Mouse (Mus musculus) hindbrain, embryonic 16.5 days (tissue): ENCODE results near the gene Dnajb12. TPM values are rescaled to one million over a fixed set of nuclear protein-coding genes. Genes with fewer than 3 reads are reported as not detected.

Source experiments
- ATAC-seq: fragments of 200-750 bp; cut with Nextera tagmentation; 2 replicates; pipeline ENCODE4 v1.8.0; 2017; ENCODE audit warnings: moderate TSS enrichment, moderate library complexity
- H3K27ac ChIP-seq: fragments of 300-500 bp; sonication (generic); 2 replicates; pipeline ENCODE4 v1.5.1; 2014; ENCODE audit warnings: low read depth, mild to moderate bottlenecking, control low read depth, low read length, moderate library complexity
- H3K27me3 ChIP-seq: fragments of 300-500 bp; sonication (generic); replicated peaks from 2 replicates; pipeline ENCODE4 v1.6.1; 2014; ENCODE audit warnings: low read length; ENCODE audit not compliant: control insufficient read depth, insufficient read depth
- H3K36me3 ChIP-seq: fragments of 300-500 bp; sonication (generic); 2 replicates; pipeline ENCODE4 v1.6.1; 2014; ENCODE audit warnings: mild to moderate bottlenecking, low read length, moderate library complexity, mixed read lengths; ENCODE audit not compliant: control insufficient read depth, insufficient read depth
- H3K4me1 ChIP-seq: fragments of 300-500 bp; sonication (generic); 2 replicates; pipeline ENCODE4 v1.6.1; 2014; ENCODE audit warnings: low read depth, low read length; ENCODE audit not compliant: control insufficient read depth, insufficient read depth
- H3K4me2 ChIP-seq: fragments of 300-500 bp; sonication (generic); 2 replicates; pipeline ENCODE4 v1.6.1; 2014; ENCODE audit warnings: mild to moderate bottlenecking, low read length, control low read depth, moderate library complexity
- H3K4me3 ChIP-seq: fragments of 300-500 bp; sonication (generic); 2 replicates; pipeline ENCODE4 v1.5.1; 2014; ENCODE audit warnings: mild to moderate bottlenecking, low read length, control low read depth, moderate library complexity
- H3K9ac ChIP-seq: fragments of 300-500 bp; sonication (generic); 2 replicates; pipeline ENCODE4 v1.6.1; 2014; ENCODE audit warnings: low read depth, mild to moderate bottlenecking, control low read depth, low read length, moderate library complexity
- H3K9me3 ChIP-seq: fragments of 300-500 bp; sonication (generic); 2 replicates; pipeline ENCODE4 v1.6.1; 2014; ENCODE audit warnings: mild to moderate bottlenecking, low read length, moderate library complexity; ENCODE audit not compliant: control insufficient read depth
- WGBS: fragments of 180-500 bp; shearing (Covaris S2); extraction: QIAGEN DNeasy Blood & Tissue Kit; methylation state at CpG from one replicate; pipeline ENCODE4 v1.1.7; 2014; 5-methylcytosine and 5-hydroxymethylcytosine counted together
- polyA plus RNA-seq: library from polyadenylated mRNA; unstranded; fragments of >200 nt; fragmentation: Nextera tagmentation; extraction: Ambion mirVana; gene quantifications from 2 replicates; pipeline ENCODE4 v1.2.1, GENCODE M21; 2015

The Dnajb12 gene
- polyA plus RNA-seq, 1 experiment from 2014 or later, result 20.6 TPM

GRCm38 (mm10) chr10:59918111-59918510 lies 38.8 kb downstream of the Dnajb12 start:
- 89% methylated on average over 4 of the region's 4 CpGs for WGBS

GRCm38 (mm10) chr10:59919494-59920181 lies 40.3 kb downstream of the Dnajb12 start:
- Histone ChIP-seq H3K36me3 (no peaks in the 10 kb centered on the region), H3K4me1 (peaks cover 26% of the 10 kb centered on the region), H3K27ac (peak overlapping the region; percentile 82), H3K4me2 (no peak overlapping the region), H3K9me3 (no peaks in the 10 kb centered on the region), H3K4me3 (no peak overlapping the region), H3K27me3 (no peaks in the 10 kb centered on the region), H3K9ac (no peak overlapping the region)
- no peak for ATAC-seq
- 46% methylated on average over 15 of the region's 15 CpGs for WGBS

More at GRCm38 (mm10) chr10:59918111-59918510, 38.8 kb downstream of the Dnajb12 start:
- no peak for ATAC-seq
- H3K4me3 ChIP-seq, result no peak overlapping the region
- H3K4me2 ChIP-seq, result no peak overlapping the region
- H3K9ac ChIP-seq, result no peak overlapping the region
- H3K36me3 ChIP-seq, result no peaks in the 10 kb centered on the region
- H3K27me3 ChIP-seq, result no peaks in the 10 kb centered on the region
- no peaks in the 10 kb centered on the region for H3K9me3 ChIP-seq
- H3K27ac ChIP-seq, result no peak overlapping the region
- H3K4me1 ChIP-seq, result peaks cover 26% of the 10 kb centered on the region

GRCm38 (mm10) chr10:59920485-59920809 lies 41.1 kb downstream of the Dnajb12 start:
- H3K4me1 ChIP-seq, result peaks cover 26% of the 10 kb centered on the region
- H3K4me2 ChIP-seq, result peak overlapping the region; percentile 82
- peak overlapping the region; percentile 66 for H3K9ac ChIP-seq
- H3K4me3 ChIP-seq, result peak overlapping the region; percentile 43
- 24% methylated on average over 7 of the region's 7 CpGs for WGBS
- peak overlapping the region; percentile 82 for H3K27ac ChIP-seq
- H3K27me3 ChIP-seq, result no peaks in the 10 kb centered on the region
- no peaks in the 10 kb centered on the region for H3K9me3 ChIP-seq
- ATAC-seq, result peak; percentile 28; the same call in 1 of the 2 replicates
- H3K36me3 ChIP-seq, result no peaks in the 10 kb centered on the region

DNA sequence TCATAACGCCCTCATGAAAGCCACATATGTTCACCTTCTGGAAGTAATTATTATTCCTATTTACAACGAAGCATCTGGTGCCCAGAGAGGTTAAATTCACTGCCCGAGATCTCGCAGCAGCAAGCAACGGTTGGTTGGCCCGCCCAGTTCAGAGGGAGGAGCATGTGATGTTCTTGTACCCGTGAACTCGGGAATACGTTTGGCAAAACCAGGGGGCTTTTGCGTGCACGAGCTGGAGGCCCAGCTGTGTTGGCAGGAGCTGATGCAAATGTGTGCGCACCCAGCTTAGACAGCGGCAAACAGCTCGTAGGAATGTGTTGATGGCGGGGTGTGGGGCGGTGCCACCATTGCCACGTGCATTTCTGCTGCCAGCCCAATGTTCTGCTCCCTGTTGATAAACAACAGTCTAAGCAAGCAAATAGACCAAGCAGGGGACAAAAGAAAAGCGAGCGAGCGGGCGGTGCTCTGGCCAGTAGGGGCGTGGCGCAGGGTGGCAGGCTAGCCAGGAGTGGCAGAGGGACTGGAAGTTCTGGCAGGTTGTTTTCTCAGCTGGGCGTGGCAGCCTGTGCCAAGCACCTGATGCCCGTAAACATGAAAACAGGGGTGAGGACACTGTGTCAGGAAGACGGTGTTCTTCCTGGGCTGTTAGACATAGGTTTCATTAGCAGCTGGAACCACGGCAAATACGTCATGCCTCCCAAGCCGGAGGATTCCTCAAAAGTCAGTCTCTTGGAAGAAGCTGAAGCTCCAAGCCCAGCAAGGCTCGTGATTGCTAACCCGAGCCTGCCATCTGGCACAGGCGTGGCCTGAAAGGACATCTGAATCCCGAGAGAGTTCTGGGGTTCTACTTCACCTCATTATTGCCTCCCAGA lies 41.7 kb downstream of the Dnajb12 start:
- Histone ChIP-seq H3K4me3 (peak overlapping the region; percentile 43), H3K4me2 (peak overlapping the region; percentile 82), H3K9me3 (no peaks in the 10 kb centered on the region), H3K27ac (peak overlapping the region; percentile 82), H3K4me1 (peaks cover 25% of the 10 kb centered on the region), H3K9ac (peak overlapping the region; percentile 66), H3K36me3 (no peaks in the 10 kb centered on the region), H3K27me3 (no peaks in the 10 kb centered on the region)
- peak; percentile 77 for ATAC-seq
- WGBS, result 2% methylated on average over 33 of the region's 33 CpGs

DNA sequence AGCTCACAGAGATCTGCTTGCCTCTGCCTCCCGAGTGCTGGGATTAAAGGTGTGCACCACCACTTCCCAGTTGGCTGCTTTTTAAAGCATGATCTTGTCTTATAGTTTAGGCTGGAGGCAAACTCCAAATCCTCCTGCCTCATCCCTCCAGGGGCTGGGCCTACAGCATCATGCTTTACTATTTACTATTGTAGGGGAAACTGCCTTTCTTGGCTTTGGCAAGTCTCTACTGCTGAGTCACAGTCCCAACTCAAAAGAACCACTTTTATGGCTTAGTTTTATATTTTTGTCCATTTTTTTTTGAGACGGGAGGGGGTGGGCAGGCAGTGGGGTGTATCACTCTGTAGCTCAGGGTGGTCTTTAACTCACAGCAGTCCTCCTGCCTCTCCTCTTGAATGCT lies 44.1 kb downstream of the Dnajb12 start:
- no peak overlapping the region for H3K4me3 ChIP-seq
- no peaks in the 10 kb centered on the region for H3K27me3 ChIP-seq
- H3K27ac ChIP-seq, result no peak overlapping the region
- 88% methylated on average over 2 of the region's 2 CpGs for WGBS
- H3K9me3 ChIP-seq, result no peaks in the 10 kb centered on the region
- no peaks in the 10 kb centered on the region for H3K36me3 ChIP-seq
- peaks cover 17% of the 10 kb centered on the region for H3K4me1 ChIP-seq
- H3K4me2 ChIP-seq, result no peak overlapping the region
- no peak for ATAC-seq
- no peak overlapping the region for H3K9ac ChIP-seq

GRCm38 (mm10) chr10:59924305-59924704 lies 44.9 kb downstream of the Dnajb12 start:
- no peak overlapping the region for H3K9ac ChIP-seq
- 45% methylated on average over 3 of the region's 3 CpGs for WGBS
- no peaks in the 10 kb centered on the region for H3K36me3 ChIP-seq
- H3K27ac ChIP-seq, result no peak overlapping the region
- H3K27me3 ChIP-seq, result no peaks in the 10 kb centered on the region
- no peak for ATAC-seq
- H3K4me1 ChIP-seq, result peaks cover 17% of the 10 kb centered on the region
- H3K4me2 ChIP-seq, result no peak overlapping the region
- no peaks in the 10 kb centered on the region for H3K9me3 ChIP-seq
- H3K4me3 ChIP-seq, result no peak overlapping the region

GRCm38 (mm10) chr10:59929205-59929604 lies 49.8 kb downstream of the Dnajb12 start:
- Histone ChIP-seq H3K27me3 (no peaks in the 10 kb centered on the region), H3K9ac (no peak overlapping the region), H3K36me3 (no peaks in the 10 kb centered on the region), H3K27ac (no peak overlapping the region), H3K4me1 (peaks cover 6% of the 10 kb centered on the region), H3K4me3 (no peak overlapping the region), H3K9me3 (no peaks in the 10 kb centered on the region), H3K4me2 (no peak overlapping the region)
- 94% methylated on average over 7 of the region's 7 CpGs for WGBS
- no peak for ATAC-seq

DNA sequence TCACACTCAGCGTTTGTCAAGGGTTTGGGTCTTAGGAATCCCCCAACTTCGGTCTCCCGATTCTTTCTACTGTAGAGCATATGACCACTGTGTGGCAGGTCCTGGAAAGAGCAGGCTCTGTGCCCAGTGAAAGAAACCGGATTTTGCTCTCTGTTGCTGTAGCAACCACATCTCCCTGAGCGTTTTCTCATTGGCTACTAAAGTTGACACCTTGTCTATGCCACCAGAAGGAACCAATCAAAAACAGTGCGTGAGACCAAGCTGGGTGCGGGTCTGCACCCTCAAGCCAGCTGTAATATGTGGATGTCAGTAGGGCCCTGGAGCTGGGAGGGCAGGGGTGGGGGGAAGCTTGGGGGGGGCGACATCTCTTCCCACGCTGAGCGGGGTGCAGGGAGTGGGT lies 51.6 kb downstream of the Dnajb12 start:
- Histone ChIP-seq H3K9me3 (no peaks in the 10 kb centered on the region), H3K4me2 (peak overlapping the region; percentile 47), H3K27ac (peak overlapping the region; percentile 49), H3K9ac (peak overlapping the region; percentile 44), H3K4me1 (peaks cover 6% of the 10 kb centered on the region), H3K27me3 (no peaks in the 10 kb centered on the region), H3K4me3 (0 out of 2 replicates have a peak overlapping the region, but pooled peaks have one; percentile 11), H3K36me3 (no peaks in the 10 kb centered on the region)
- peak; percentile 96 for ATAC-seq
- 36% methylated on average over 10 of the region's 10 CpGs for WGBS

DNA sequence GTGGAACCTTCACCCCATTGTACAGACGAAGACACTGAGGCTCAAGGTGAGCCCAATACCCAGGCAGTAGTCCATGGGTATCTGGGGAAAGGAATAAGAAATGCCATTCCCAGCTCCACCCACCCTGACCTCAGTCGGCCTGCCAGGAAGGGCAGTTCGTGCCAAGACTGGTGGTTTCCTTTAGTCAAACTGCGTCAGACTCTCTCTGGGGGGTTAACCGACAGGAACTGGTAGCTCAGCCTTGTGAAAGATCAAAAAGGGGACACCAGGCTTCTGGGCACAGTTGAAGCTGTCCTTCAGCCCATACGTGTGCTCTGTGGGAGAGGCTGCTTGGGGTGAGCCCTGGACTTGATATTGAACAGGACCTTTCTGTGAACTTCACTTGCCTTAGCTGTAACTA lies 53.2 kb downstream of the Dnajb12 start:
- no peaks in the 10 kb centered on the region for H3K27me3 ChIP-seq
- no peak overlapping the region for H3K4me2 ChIP-seq
- no peak for ATAC-seq
- no peak overlapping the region for H3K4me3 ChIP-seq
- no peaks in the 10 kb centered on the region for H3K36me3 ChIP-seq
- WGBS, result 84% methylated on average over 6 of the region's 6 CpGs
- H3K4me1 ChIP-seq, result peaks cover 6% of the 10 kb centered on the region
- no peak overlapping the region for H3K9ac ChIP-seq
- H3K27ac ChIP-seq, result no peak overlapping the region
- H3K9me3 ChIP-seq, result no peaks in the 10 kb centered on the region
